Mouse (Mus musculus): Measurements from ENCODE around the gene Ndufs5.

GRCm38 (mm10) chr4:123758306-123758705 is 40.3 kb upstream of the Ndufs5 start:
- TF ChIP-seq CTCF (IDR thresholded peaks at IDR 0.05; ENCODE audit: control insufficient read depth, insufficient read depth, low read length) (no peak), POLR2A (IDR thresholded peaks at IDR 0.05; ENCODE audit: borderline replicate concordance, control insufficient read depth, low read depth, low read length) (no peak)

All from bone marrow, adult 2 months (tissue).